Mouse (Mus musculus) limb, embryonic 10.5 days (tissue): ENCODE data around the gene Gm14124. TPM values are rescaled to one million over a fixed set of nuclear protein-coding genes. Genes with fewer than 3 reads are reported as not detected.
"Not testable (repeated sequence)": the region's sequence is repeated elsewhere in the genome, so short reads cannot be mapped to it uniquely, and the experiment has no call there.

Experiments
- DNase-seq: peaks from one replicate; pipeline ENCODE4 v3.0.0-alpha.2; 2017; ENCODE audit warnings: low spot score
- H3K27ac ChIP-seq: fragments of 300-500 bp; sonication (generic); 2 replicates; pipeline ENCODE4 v1.5.1; 2016; ENCODE audit warnings: mild to moderate bottlenecking
- H3K27me3 ChIP-seq: fragments of 300-500 bp; sonication (generic); 2 replicates; pipeline ENCODE4 v1.6.1; 2016; ENCODE audit warnings: low read depth, mild to moderate bottlenecking; ENCODE audit not compliant: poor library complexity, severe bottlenecking
- H3K36me3 ChIP-seq: fragments of 300-500 bp; sonication (generic); 2 replicates; pipeline ENCODE4 v1.6.1; 2016; ENCODE audit warnings: mild to moderate bottlenecking, moderate library complexity
- H3K4me1 ChIP-seq: fragments of 300-500 bp; sonication (generic); 2 replicates; pipeline ENCODE4 v1.6.1; 2016
- H3K4me3 ChIP-seq: fragments of 300-500 bp; sonication (generic); 2 replicates; pipeline ENCODE4 v1.5.1; 2016; ENCODE audit warnings: mild to moderate bottlenecking, moderate library complexity
- H3K9me3 ChIP-seq: fragments of 300-500 bp; sonication (generic); replicated peaks from 2 replicates; pipeline ENCODE4 v1.6.1; 2016; ENCODE audit warnings: mild to moderate bottlenecking
- WGBS: fragments of 180-500 bp; shearing (Covaris S2); methylation state at CpG from one replicate; pipeline ENCODE4 v1.1.7; 2016; 5-methylcytosine and 5-hydroxymethylcytosine counted together
- polyA plus RNA-seq: library from polyadenylated mRNA; unstranded; fragments of >200 nt; fragmentation: Nextera tagmentation; extraction: Ambion mirVana; gene quantifications from 2 replicates; pipeline ENCODE4 v1.2.1, GENCODE M21; 2016

Gene Gm14124
- 0.09 TPM in 1 of 2 replicates, not detected in the other for polyA plus RNA-seq

- not testable (repeated sequence) for H3K9me3 ChIP-seq, H3K27me3 ChIP-seq, DNase-seq, H3K4me1 ChIP-seq, H3K4me3 ChIP-seq, H3K36me3 ChIP-seq, H3K27ac ChIP-seq
- WGBS, result 91% methylated on average over 4 of the region's 4 CpGs
Observed at GRCm38 (mm10) chr2:150257291-150257690, at the start of gene Gm14124. Gene Gm14124, plus strand, starts transcription at chr2:150257517.

- H3K9me3 ChIP-seq, H3K4me1 ChIP-seq, H3K27me3 ChIP-seq, H3K36me3 ChIP-seq: not testable (repeated sequence)
- WGBS, result 2% methylated on average over 15 of the region's 15 CpGs
- Histone ChIP-seq H3K27ac (peak within 1 kb of the TSS; percentile 72; the same call in 1 of the 2 replicates), H3K4me3 (peak within 1 kb of the TSS; percentile 51)
- peak; percentile 67 for DNase-seq
Observed at GRCm38 (mm10) chr2:150217600-150218362, 39.5 kb upstream of the Gm14124 start, which contains the start of gene Zfp937. Gene Zfp937, plus strand, starts transcription at chr2:150218073.

- DNase-seq, H3K4me1 ChIP-seq, H3K27me3 ChIP-seq, H3K36me3 ChIP-seq, H3K9me3 ChIP-seq: not testable (repeated sequence)
- Histone ChIP-seq H3K27ac (peak overlapping the region; percentile 72; the same call in 1 of the 2 replicates), H3K4me3 (peak overlapping the region; percentile 51)
- WGBS, result 23% methylated on average over 4 of the region's 4 CpGs
Observed at GRCm38 (mm10) chr2:150218363-150218725, 39.0 kb upstream of the Gm14124 start.

- DNase-seq, H3K27ac ChIP-seq, H3K4me3 ChIP-seq, H3K4me1 ChIP-seq, H3K36me3 ChIP-seq, H3K27me3 ChIP-seq, H3K9me3 ChIP-seq: not testable (repeated sequence)
Observed at GRCm38 (mm10) chr2:150223263-150223662, 34.1 kb upstream of the Gm14124 start.

- Histone ChIP-seq H3K4me3 (no peak overlapping the region), H3K27ac (no peak overlapping the region), H3K27me3 (no peaks in the 10 kb centered on the region), H3K9me3 (peaks cover 1% of the 10 kb centered on the region; the same call in 1 of the 2 replicates), H3K4me1 (no peaks in the 10 kb centered on the region), H3K36me3 (peaks cover 38% of the 10 kb centered on the region)
- no peak for DNase-seq
- WGBS, result 86% methylated on average over 2 of the region's 2 CpGs
Observed at GRCm38 (mm10) chr2:150243211-150243610, 14.1 kb upstream of the Gm14124 start.

GRCm38 (mm10) chr2:150255491-150255890 lies 1.8 kb upstream of the Gm14124 start, which contains the start of gene Gm21994:
Gene Gm21994, minus strand, starts transcription at chr2:150255591.
- not testable (repeated sequence) for H3K27ac ChIP-seq, DNase-seq, H3K9me3 ChIP-seq, H3K4me3 ChIP-seq, H3K27me3 ChIP-seq, H3K4me1 ChIP-seq, H3K36me3 ChIP-seq
- WGBS, result 75% methylated on average over 2 of the region's 2 CpGs

GRCm38 (mm10) chr2:150256861-150257260 lies 456 bp upstream of the Gm14124 start:
- not testable (repeated sequence) for H3K36me3 ChIP-seq, H3K4me1 ChIP-seq, H3K27me3 ChIP-seq, H3K4me3 ChIP-seq, DNase-seq, H3K9me3 ChIP-seq, H3K27ac ChIP-seq
- 74% methylated on average over 2 of the region's 2 CpGs for WGBS

GRCm38 (mm10) chr2:150293669-150294068 lies 36.4 kb downstream of the Gm14124 start:
- no peak for DNase-seq
- 87% methylated on average over 6 of the region's 6 CpGs for WGBS
- H3K9me3 ChIP-seq, result no peaks in the 10 kb centered on the region
- H3K27ac ChIP-seq, result no peak overlapping the region
- no peak overlapping the region for H3K4me3 ChIP-seq
- H3K27me3 ChIP-seq, result no peaks in the 10 kb centered on the region
- H3K36me3 ChIP-seq, result no peaks in the 10 kb centered on the region
- H3K4me1 ChIP-seq, result no peaks in the 10 kb centered on the region

- Histone ChIP-seq H3K4me1 (no peaks in the 10 kb centered on the region), H3K27me3 (no peaks in the 10 kb centered on the region), H3K4me3 (no peak overlapping the region), H3K9me3 (no peaks in the 10 kb centered on the region), H3K36me3 (no peaks in the 10 kb centered on the region), H3K27ac (no peak overlapping the region)
- 75% methylated on average over 1 of the region's 1 CpGs for WGBS
- no peak for DNase-seq
Observed at GRCm38 (mm10) chr2:150299096-150299495, 41.8 kb downstream of the Gm14124 start.

- no peak for DNase-seq
- no peaks in the 10 kb centered on the region for H3K9me3 ChIP-seq
- no peaks in the 10 kb centered on the region for H3K36me3 ChIP-seq
- 93% methylated on average over 10 of the region's 10 CpGs for WGBS
- no peak overlapping the region for H3K4me3 ChIP-seq
- H3K4me1 ChIP-seq, result no peaks in the 10 kb centered on the region
- no peaks in the 10 kb centered on the region for H3K27me3 ChIP-seq
- H3K27ac ChIP-seq, result no peak overlapping the region
Observed at GRCm38 (mm10) chr2:150307183-150307773, 50.0 kb downstream of the Gm14124 start.

- peak overlapping the region; percentile 90 for H3K27ac ChIP-seq
- WGBS, result 18% methylated on average over 19 of the region's 19 CpGs
- H3K9me3 ChIP-seq, H3K27me3 ChIP-seq, H3K4me1 ChIP-seq: not testable (repeated sequence)
- H3K4me3 ChIP-seq, result peak overlapping the region; percentile 61
- peaks cover 24% of the 10 kb centered on the region for H3K36me3 ChIP-seq
- peak; percentile 86 for DNase-seq
Observed at GRCm38 (mm10) chr2:150310952-150311884, 53.9 kb downstream of the Gm14124 start.

- H3K4me3 ChIP-seq, result no peak overlapping the region
- no peak overlapping the region for H3K27ac ChIP-seq
- no peaks in the 10 kb centered on the region for H3K27me3 ChIP-seq
- H3K36me3 ChIP-seq, result peaks cover 63% of the 10 kb centered on the region
- no peak for DNase-seq
- H3K9me3 ChIP-seq, result 0 out of 2 replicates have a peak, but pooled peaks cover 5% of the 10 kb centered on the region
- no peaks in the 10 kb centered on the region for H3K4me1 ChIP-seq
Observed at GRCm38 (mm10) chr2:150316140-150316539, 58.8 kb downstream of the Gm14124 start.

- Histone ChIP-seq H3K36me3 (peaks cover 83% of the 10 kb centered on the region), H3K9me3 (0 out of 2 replicates have a peak, but pooled peaks cover 5% of the 10 kb centered on the region), H3K4me3 (no peak overlapping the region), H3K4me1 (no peaks in the 10 kb centered on the region), H3K27ac (no peak overlapping the region), H3K27me3 (no peaks in the 10 kb centered on the region)
- WGBS, result 97% methylated on average over 1 of the region's 1 CpGs
- no peak for DNase-seq
Observed at GRCm38 (mm10) chr2:150318973-150319372, 61.7 kb downstream of the Gm14124 start.
